Mouse (Mus musculus) liver (tissue): ENCODE data around the gene Snx5.

Experiments
- DNase-seq: peaks from one replicate; pipeline ENCODE4 v3.0.0-alpha.2; 2020; ENCODE audit warnings: mixed read lengths

Snx5 gene

DNA sequence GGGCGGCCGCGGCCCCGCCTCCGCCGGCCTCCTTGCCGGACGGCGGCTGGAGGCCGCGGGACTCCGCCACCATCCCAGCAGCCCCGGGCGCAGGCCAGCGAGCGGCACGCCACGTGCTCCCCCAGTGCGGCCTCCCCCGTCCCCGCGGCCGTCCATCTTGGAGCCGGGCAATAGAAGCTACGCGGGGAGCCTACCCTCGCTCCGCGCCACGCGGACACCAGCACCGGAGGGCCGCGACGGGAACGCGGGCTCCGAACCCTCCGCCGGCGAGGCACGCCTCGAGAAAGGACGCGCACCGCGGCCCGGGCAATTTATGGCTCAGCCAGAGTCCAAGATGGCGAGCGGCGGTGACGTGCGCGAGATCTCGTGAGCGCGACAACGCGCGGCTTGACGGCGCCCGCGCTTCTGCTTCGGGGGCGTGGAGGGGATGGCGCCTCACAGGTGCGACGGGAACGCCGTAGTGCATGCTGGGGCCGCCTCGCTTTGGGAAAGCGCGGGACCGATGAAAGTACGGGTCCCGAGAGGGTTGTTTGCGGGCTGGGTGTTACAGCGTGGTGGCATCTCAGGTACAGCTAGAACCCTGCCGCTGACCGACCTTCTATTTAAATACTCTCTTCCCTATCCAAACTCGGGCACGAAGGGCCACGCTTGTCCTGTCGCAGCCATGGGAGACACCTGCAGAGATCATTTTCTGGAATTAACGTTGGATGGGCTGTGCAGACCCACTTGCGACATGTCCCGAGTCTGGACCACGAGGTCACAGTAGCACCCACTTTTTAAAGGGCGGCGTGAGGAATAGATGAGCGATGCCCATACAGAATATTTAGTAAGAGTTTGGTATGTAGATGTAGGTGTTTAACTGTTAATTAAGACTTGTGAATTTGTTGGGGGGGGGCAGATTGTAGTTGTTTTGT is at the start of gene Snx5, which contains the start of gene Mgme1:
Gene Snx5 (minus strand): TSS at position 400 of the 914 bp plus-strand sequence.
Gene Mgme1 (plus strand): TSS at position 157 of the 914 bp plus-strand sequence.
- DNase-seq = peak; percentile 94

DNA sequence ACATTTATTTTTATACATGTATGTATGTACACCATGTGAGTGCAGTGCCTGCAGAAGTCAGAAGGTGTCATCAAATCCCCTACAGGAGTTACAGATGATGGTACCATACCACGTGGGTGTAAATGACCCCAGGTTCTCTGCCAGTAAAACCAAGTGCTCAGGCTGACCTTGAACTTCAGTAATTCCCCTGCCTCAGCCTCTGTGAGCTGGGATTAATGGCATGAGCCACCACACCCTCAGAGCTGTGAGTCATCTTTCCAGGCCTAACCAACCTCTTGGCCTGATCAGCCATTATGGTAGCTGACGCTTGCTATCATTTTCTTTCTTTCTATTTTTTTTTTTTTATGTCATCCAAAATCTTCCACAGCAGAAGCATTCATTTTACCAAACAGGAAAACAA is 40.7 kb upstream of the Snx5 start:
- no peak for DNase-seq

DNA sequence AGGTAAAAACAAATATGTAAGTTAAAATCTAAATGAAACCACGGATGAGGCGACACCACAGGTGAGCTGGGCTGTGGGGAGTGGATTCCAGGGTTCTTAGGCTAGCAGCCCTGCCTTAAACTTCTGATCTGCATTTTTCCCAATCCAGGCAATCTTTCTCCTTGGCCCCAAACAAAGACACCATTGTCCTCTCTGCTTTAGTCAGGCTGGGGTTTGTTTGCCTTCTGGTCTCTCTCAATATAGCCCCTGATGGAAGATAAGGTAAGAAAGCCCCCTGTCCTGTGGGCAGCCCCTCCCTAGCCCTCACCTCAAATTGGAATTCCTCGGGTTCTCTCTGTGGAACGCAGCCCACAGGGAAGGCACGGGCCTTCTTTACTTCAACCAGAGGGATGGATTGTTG is 39.6 kb upstream of the Snx5 start:
- no peak for DNase-seq

DNA sequence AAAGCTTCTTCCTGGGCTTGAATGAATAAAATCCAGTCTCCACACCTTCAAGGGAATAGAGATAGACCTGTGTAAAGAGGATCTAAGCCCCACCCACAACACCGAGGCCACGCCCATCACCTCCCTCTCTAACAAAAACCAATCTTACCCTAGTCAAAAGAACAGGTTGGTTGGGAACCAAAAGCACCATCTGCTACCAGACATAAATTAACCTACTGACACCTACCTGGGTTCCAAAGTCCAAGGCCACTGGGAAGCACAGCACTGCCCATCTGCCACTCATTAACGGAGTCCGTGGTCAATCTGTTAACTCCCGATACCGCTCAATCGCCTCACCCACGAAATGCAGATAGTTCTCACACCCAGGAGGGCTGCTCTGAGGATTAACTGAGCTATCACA is 37.9 kb upstream of the Snx5 start:
- DNase-seq = no peak

DNA sequence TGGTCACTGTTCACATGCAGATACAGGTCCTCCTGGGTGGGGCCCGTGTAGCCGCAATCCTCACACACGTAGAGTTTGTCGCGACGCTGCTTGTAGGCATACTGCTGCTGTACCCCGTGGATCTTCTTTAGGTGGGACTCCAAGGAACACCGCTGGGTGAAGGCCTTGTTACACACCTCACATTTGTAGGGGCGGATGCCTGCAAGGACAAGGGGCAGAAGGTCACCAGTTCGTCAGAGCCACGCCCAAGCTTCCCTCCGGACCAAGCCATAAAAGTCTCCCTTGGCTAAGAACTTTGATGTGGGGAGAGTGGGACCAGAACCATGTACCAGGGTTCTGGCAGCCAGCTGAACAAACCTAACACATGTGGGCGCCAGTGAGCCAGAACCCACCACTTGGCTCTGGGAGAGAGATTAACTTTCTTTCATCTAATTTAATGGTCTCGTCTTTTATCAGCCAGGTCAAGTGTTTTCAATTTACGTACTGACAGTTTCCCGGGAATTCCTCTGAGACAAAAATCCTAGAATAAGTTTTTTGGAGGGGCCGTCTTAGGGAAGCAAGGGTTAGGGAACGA is 35.1 kb upstream of the Snx5 start:
- DNase-seq = no peak

DNA sequence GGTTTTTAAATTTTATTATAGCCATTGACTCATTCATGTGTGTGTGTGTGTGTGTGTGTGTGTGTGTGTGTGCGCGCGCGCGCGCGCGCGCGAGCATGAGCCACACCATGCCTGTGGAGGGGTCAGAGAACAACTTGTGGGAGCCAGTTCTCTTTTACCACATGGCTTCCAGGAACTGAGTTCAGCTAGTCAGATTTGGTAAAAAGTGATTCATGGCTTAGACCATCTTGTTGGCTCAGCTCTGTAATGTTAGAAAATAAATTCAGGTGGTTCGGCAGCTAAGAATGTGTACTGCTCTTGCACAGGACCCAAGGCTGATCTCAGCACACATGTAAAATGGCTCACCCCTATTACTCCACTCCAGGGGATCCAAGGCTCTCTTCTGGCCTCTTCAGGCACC is 30.4 kb upstream of the Snx5 start:
- no peak for DNase-seq

DNA sequence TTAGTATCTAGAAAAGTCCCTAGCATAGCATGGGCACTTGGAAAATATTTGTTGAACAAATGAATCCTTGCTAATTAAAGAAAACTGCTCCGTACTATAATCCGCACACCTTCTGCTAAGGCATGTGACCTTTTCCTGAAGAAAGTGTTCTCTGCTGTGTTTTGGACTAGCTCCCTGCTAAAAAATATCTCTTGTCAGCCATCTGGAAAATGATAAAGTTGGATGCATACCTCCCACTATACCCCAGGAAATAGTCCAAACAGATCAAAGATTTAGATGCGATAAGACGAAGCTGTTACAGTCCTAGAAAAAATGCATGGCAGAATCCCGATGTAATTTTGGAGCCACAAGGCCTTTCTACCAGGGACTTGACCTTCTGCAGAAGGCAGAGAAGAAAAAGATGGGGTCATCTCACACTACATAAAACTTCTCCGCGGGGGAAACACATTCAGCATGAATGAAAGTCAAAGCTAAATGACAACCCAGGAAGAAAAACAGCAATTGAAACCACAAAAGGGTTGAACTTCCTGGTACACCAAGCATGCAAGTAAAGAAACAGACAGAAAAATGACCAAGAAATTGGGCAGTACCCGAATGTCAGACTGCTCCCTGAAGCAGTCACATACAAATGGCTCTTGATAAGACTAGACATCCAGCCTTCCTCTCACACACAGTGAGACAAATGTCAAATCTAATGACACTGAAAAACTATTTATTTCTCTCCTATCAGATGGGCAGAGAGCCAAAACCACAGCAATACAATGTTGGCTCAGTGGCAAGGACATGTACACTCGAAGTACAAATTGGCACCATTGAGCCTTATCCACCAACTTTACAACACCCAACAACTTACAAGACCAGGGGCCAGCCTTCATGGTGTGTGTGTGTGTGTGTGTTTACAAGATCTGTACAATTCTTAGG is 29.3 kb upstream of the Snx5 start:
- no peak for DNase-seq

DNA sequence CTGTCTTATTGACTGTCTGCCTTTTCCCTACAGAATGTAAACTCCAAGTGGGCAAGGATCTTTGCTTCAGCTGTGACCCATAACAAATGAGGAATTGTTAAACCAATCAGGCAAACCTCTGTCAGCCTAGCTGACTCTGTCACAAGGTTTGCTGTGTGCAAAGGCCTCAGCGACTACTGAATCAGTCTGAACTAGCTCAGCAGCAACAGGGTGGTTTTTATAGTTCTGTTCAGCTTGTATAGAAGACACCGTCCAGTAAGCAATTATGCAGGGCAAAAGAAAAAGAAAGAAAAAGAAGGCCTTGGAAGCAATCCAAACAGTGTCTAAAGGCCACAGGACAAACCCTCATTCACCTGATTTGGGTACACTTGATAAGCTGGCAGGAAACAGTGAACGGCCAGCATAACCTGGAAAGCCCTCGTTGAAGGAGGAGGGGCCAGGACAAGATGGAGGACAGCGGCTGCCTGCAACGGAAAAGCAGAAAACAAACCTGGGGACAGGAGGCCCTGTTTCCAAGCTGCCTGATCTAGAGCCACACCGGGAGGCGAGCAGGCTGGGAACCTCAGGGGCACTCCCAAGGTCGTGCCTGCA is 24.5 kb upstream of the Snx5 start:
- DNase-seq = no peak

DNA sequence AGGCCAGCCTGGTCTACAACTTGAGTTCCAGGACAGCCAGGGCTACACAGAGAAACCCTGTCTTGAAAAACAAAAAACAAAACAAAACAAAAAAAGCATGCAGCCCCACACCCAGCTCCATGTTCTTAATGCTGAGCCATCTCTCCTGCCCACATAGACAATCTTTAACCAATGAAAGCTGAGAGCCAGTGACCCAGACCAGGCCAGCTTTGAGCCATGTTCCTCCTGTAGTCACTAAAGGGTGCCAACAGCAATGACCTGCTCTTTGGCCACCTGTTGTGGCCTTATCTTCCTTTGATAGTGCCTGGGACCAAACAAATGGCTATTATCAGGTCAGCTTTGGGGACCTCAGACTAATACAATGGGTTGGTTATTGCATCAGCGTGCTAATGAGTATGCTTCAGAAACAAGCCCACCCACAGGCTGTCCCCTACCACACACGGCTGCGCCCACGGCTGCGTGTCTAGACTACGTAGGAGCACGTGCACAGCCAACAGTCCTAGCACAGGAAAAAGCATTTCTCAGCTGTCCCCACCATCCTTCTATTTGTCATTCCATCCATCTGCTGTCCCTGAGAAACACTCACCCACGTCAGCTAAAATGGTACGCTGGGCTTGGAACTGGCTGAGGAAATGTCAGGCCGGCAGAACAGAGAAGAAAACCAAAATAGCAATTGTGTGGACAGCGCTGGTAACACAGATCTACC is 21.0 kb upstream of the Snx5 start:
- DNase-seq = no peak

DNA sequence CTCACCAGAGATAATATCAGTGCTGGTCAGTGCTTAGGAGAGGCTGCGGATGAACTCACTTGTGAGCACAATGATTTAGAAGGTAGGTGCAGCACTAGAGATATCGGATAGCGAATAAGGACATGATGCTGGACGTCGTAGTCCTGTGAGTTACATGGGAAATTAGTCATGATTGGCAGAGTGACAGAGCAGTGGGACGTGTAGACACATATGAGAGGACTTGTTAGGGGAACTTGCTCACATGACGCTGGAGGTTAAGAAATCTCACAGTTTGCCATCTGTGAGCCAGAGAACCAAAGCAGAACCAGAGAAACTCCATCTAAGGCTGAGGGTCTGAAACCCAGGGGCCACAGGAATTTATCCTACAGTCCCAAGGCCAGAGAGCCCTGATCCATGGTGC is 19.6 kb upstream of the Snx5 start:
- no peak for DNase-seq

DNA sequence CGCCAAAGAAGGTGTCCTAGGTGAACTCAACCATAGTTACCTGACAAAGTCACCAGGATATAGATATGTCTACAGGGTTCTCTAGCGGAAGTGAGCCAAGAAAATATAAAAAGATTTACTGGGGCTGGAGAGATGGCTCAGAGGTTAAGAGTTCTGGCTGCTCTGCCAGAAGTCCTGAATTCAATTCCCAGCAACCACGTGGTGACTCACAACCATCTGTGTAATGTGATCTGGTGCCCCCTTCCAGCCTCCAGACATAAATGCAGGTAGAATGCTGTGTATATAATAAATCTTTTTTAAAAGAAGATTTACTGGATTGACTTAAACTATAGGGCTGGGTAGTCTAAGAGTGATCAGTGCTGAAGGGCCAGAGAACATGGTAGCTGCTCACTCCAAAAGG is 10.7 kb upstream of the Snx5 start:
- DNase-seq = no peak

DNA sequence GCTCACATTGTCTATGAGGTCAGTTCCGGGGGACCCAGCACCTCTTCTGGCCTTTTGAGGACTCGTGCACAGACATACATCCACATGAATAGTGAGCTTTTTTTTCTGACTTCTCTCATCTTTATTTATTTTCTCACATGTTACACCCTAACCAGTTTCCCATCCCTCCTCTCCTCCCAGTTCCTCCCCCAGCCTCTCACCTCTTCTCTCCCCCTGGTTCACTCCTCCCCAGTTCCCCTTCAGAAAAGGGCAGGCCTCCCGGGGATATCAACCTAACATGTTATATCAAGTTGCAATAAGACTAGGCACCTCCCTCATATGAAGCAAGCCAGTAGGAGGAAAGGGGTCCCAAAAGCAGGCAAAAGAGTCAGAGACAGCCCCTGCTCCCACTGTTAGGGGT is 9.9 kb upstream of the Snx5 start:
- no peak for DNase-seq

DNA sequence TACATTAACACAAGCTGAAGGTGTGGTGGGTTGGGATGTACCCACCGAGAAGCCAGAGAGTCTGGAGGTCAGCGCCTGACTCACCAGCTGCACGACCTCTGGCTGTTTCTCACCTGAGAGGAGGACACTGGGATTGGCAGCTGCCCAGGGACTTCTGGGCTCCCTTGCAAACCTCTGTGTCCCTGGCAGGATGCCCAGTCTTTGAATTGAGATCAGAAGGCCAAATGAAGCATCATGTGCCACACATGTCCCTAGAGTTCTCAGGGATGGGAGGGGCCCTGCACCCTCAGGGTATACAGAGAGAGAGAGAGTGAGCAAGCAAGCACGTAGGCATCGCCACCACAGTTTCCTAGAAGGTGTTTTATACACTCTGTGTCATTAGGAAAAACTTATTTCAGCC is 9.0 kb upstream of the Snx5 start:
- DNase-seq = no peak

DNA sequence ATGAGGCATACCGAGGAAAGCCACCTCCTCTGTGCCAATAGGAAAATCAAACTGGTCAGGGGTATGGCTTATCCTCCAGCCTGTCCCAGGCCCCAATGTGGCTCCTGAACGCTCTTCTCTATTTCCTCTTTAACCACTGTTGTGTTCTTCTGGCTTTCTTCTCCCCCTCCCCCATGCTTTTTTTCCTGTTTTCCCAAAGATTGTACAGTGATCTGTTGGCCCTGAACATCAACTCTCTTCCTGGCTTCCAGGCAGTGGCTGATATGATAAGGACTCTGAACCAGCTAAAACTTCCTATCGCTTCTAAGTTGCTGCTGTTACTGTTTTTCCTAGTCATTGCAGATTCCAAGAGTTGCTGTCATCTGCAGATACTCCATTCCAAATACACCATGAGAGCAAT is 6.2 kb upstream of the Snx5 start:
- no peak for DNase-seq

DNA sequence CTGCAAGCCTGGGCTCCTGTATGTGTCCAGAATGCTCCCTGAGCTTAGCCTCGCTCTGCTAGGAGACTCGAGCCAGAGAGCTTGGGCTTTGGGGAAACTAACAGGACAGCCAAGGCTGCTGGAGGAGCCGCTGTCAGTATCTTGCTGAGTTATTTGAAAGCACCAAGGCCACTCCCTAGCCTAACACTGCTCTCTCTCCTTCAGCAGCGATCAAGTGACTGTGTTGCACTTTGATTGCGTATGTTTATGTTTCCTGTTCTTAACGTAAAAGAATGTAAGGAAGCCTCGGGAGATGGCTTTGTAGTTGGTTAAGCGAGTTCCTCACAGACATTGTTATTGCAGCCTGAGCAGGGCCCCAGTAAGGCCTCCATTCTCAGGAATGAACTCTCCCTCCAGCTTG is 4.0 kb upstream of the Snx5 start:
- no peak for DNase-seq

DNA sequence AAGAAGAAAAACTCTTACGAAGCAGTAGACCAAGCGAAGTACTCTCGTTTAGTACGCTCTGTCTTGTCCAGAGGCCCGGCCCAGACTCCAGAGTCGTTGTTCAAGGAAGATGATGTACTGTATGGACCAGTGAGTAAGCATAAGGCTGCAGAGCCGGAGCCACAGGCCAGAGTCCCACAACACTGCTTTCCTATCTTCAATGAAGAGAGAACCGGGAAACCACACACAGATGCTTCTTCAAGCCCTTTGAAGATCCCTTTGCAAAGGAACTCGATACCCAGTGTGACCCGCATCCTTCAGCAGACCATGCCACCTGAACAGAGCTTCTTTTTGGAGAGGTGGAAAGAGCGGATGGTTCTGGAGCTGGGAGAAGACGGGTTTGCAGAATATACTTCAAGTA is 1.4 kb upstream of the Snx5 start:
- no peak for DNase-seq

DNA sequence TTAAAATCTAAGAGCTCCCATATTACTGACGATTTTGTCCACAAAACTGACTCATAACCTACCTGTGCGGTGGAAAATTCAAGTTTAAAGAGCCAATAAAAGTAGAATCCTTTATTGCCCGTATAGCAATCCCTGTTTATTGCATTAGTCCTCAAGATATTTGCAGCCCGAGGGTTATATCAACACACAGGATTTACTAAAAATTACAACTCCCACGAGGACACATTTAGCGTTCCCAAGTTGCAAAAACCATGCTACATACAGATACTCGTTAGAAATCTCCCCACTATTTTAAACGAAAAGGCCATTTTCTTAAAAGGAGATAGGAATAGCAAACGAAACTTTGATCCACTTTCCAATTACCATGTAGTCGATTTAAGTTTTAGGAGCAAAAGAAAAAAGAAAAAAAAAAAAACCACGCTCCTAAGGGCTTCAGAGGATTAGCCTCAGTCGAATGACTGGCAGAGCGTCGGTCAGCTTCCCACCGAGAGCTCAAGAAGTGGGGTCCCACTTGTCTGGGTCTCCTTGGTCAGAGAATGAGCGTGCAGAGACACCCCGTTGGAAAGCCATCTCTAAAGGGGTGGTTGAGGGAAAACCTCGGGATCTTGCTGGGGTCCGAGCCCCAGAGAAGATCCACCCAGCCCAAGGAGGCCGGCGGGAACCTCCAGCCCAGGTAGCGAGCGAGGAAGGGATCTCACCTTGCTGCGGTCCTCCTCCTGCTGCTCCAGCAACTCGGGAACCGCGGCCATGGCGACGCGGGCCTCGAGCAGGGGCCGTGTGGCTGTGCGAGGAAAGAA is 829 bp downstream of the Snx5 start:
- no peak for DNase-seq

DNA sequence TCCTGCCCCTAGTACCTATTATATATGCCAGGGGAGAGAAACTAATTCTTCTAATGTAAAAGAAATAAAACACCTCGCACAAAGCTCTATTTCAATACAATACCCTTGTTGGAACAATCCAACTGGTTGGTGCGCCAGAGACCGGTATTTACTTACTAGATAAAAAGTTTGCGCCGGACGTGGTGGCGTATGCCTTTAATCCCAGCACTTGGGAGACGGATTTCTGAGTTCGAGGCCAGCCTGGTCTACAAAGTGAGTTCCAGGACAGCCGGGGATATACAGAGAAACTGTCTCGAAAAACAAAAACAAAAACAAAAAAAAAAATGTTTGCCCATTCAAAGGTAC is 1.4 kb downstream of the Snx5 start:
- peak; percentile 51 for DNase-seq

DNA sequence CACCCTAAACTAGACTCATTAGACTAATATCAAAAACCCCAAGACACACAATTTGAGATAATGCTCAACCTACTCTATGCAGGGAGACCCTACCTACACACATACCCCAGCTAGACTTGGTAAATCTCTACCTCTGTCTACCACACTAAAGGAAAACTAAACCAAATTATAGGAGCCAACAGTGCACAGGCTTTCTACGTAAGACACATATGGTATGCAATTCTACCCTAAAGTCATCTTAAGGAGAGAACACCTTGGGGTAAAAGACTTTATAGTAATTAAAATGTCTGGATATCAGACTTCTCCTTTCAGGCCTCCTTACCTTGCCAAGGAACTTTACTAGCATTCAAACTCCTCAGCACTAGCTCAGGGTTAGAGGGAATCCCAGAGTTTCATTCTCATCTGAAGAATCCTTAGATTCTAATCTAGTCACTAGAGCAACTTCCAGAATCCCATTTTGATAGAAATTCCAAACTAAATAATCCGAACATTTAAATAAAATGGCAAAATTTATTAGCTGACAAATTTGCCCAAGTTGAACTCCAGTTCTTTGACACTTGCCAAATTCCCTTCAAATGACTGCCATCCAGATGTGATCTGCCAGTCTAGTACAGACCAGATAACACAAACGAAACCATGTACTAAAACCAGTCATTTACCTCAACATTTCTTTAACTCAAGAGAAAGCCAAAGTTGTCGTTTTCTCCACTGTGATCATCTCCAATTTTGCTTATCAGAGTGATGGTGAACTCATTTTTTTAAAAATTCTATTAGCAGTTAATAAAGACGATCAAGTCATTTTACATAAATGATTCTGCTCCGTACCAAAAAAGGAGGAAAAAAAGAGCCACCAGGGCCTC is 2.0 kb downstream of the Snx5 start:
- no peak for DNase-seq

DNA sequence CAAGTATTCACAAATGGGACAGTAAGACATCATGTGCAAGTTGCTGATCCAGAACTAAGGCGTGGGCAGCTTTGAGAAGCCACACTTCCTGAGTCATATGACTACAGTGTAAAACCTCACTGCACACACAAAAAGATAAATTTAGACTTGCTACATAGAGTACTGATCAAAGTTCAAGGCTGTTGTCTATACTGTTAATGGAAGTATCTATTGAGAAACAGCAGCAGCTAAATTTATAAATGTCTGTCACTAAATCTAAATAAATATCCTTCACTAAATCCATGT is 3.0 kb downstream of the Snx5 start:
- DNase-seq = no peak
